Mouse (Mus musculus) stomach, postnatal 0 days (tissue): ENCODE measurements around the gene Fam126a. TPM values are rescaled to one million over a fixed set of nuclear protein-coding genes. Genes with fewer than 3 reads are reported as not detected.

ENCODE experiments used
- ATAC-seq: fragments of 200-750 bp; cut with Nextera tagmentation; 2 replicates; pipeline ENCODE4 v1.8.0; 2017; ENCODE audit not compliant: low FRiP score, low TSS enrichment
- DNase-seq: peaks from one replicate; pipeline ENCODE4 v3.0.0-alpha.2; 2016; ENCODE audit warnings: low spot score
- H3K27ac ChIP-seq: fragments of 300-500 bp; sonication (generic); replicated peaks from 2 replicates; pipeline ENCODE4 v1.5.1; 2014; ENCODE audit warnings: mild to moderate bottlenecking, control low read depth
- H3K27me3 ChIP-seq: fragments of 300-500 bp; sonication (generic); 2 replicates; pipeline ENCODE4 v1.6.1; 2014; ENCODE audit warnings: low read length; ENCODE audit not compliant: control insufficient read depth, insufficient read depth
- H3K36me3 ChIP-seq: fragments of 300-500 bp; sonication (generic); 2 replicates; pipeline ENCODE4 v1.6.1; 2014; ENCODE audit warnings: low read length, mixed read lengths; ENCODE audit not compliant: control insufficient read depth, insufficient read depth
- H3K4me1 ChIP-seq: fragments of 300-500 bp; sonication (generic); replicated peaks from 2 replicates; pipeline ENCODE4 v1.6.1; 2014; ENCODE audit warnings: antibody characterized with exemption; ENCODE audit not compliant: control insufficient read depth, insufficient read depth
- H3K4me2 ChIP-seq: fragments of 300-500 bp; sonication (generic); replicated peaks from 2 replicates; pipeline ENCODE4 v1.6.1; 2014; ENCODE audit warnings: low read depth, mild to moderate bottlenecking, control low read depth, moderate library complexity
- H3K4me3 ChIP-seq: fragments of 300-500 bp; sonication (generic); 2 replicates; pipeline ENCODE4 v1.5.1; 2014; ENCODE audit warnings: low read depth, low read length, control low read depth
- H3K9ac ChIP-seq: fragments of 300-500 bp; sonication (generic); 2 replicates; pipeline ENCODE4 v1.6.1; 2014; ENCODE audit warnings: mild to moderate bottlenecking, low read length, control low read depth, mixed read lengths
- H3K9me3 ChIP-seq: fragments of 300-500 bp; sonication (generic); 2 replicates; pipeline ENCODE4 v1.6.1; 2016; ENCODE audit warnings: low read length; ENCODE audit not compliant: control insufficient read depth
- CTCF ChIP-seq: IDR thresholded peaks from 2 replicates; pipeline ENCODE4 v1.5.1; 2016; ENCODE audit warnings: antibody characterized with exemption, low read depth, mild to moderate bottlenecking, moderate library complexity
- EP300 ChIP-seq: optimal IDR thresholded peaks from 2 replicates; pipeline ENCODE3; 2016; ENCODE audit warnings: antibody characterized with exemption
- WGBS: fragments of 180-500 bp; shearing (Covaris S2); extraction: QIAGEN DNeasy Blood & Tissue Kit; methylation state at CpG from one replicate; pipeline ENCODE4 v1.1.7; 2014; 5-methylcytosine and 5-hydroxymethylcytosine counted together
- polyA plus RNA-seq: library from polyadenylated mRNA; unstranded; fragments of >200 nt; fragmentation: Nextera tagmentation; extraction: Ambion mirVana; gene quantifications from 2 replicates; pipeline ENCODE4 v1.2.1, GENCODE M21; 2015

Gene Fam126a
- polyA plus RNA-seq, 1 experiment from 2014 or later: 4.9 TPM

DNA sequence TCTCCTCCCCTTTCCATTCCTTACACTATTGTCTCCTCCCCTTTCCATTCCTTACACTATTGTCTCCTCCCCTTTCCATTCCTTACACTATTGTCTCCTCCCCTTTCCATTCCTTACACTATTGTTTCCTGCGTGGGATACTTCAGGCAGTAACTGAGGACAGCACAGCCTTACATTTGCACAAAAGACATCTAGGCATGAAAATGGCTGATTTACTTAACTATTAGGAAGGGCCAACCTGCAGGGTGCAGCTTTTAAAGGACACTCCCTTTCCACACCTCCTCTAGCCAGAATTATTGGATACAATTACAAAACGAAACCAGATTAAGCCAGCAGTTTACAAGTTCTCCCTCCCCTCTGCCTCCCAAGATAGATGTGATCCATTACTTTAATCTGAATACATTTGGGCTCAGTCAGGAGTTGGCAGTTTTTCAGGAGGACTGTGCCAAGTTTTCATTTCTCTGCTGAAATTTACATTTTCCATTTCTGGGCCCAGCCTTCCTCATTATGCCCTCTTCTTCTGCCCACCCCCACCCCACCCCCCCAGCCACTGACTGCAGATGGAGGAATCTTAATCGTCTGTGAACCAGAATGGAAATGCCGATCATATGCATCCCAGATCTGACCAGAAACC is 15.6 kb upstream of the Fam126a start:
- 20% methylated on average over 4 of the region's 4 CpGs for WGBS
- Histone ChIP-seq H3K4me3 (no peak overlapping the region), H3K27me3 (no peaks in the 10 kb centered on the region), H3K9me3 (no peaks in the 10 kb centered on the region), H3K4me2 (peak overlapping the region; percentile 32), H3K4me1 (no peaks in the 10 kb centered on the region), H3K36me3 (no peaks in the 10 kb centered on the region), H3K9ac (no peak overlapping the region), H3K27ac (peak overlapping the region; percentile 50)
- TF ChIP-seq EP300: no peak
- no peak for TF ChIP-seq CTCF
- peak; percentile 61; the same call in 1 of the 2 replicates for ATAC-seq
- no peak for DNase-seq

DNA sequence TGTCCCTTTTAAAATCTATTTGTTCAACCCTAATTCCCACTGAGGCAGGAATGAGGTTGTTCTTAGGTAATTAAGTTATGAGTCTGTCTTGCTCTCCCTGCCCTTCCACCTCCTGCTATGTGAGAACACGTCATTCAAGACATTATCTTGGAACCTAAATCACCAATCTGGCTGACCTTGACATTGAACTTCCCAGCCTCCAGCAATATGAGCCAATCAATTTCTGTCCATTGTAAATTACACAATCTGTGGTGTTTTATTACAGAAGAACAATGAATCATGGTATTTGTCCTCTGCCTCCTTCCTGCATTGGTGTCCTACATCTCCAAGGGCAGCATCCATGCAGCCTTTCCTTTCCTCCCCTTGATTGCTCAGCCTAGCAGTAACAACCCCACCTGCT is 13.9 kb upstream of the Fam126a start:
- H3K4me1 ChIP-seq: no peaks in the 10 kb centered on the region
- H3K9ac ChIP-seq: no peak overlapping the region
- ATAC-seq (no peak), DNase-seq (no peak)
- no peak overlapping the region for H3K4me3 ChIP-seq
- H3K4me2 ChIP-seq: no peak overlapping the region
- no peaks in the 10 kb centered on the region for H3K36me3 ChIP-seq
- H3K27me3 ChIP-seq: no peaks in the 10 kb centered on the region
- TF ChIP-seq CTCF: no peak
- TF ChIP-seq EP300: no peak
- H3K9me3 ChIP-seq: no peaks in the 10 kb centered on the region
- WGBS: 33% methylated on average over 1 of the region's 1 CpGs
- no peak overlapping the region for H3K27ac ChIP-seq

DNA sequence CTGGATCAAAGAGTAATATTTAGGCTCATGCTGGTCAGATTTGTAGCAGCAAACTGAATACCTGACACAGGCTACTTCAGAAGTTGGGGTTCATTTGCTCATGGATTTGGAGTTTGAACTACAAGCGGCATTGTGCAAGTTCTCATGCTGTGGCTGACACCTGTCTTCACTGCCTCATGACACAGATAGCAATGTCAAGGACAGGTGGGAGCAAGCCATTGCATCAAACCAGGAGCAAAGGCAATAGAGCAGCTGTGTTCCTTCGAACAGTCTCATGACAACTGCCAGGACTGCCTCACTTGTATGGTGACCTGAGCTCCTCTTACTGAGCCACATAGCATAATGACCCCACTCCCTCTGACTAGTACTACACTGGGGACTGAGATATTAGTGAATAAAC is 12.9 kb upstream of the Fam126a start:
- Histone ChIP-seq H3K4me1 (no peaks in the 10 kb centered on the region), H3K4me3 (no peak overlapping the region), H3K36me3 (no peaks in the 10 kb centered on the region), H3K4me2 (no peak overlapping the region), H3K9me3 (no peaks in the 10 kb centered on the region), H3K27ac (no peak overlapping the region), H3K9ac (no peak overlapping the region), H3K27me3 (no peaks in the 10 kb centered on the region)
- TF ChIP-seq CTCF (no peak), EP300 (no peak)
- no peak for ATAC-seq
- 86% methylated on average over 2 of the region's 2 CpGs for WGBS
- DNase-seq: no peak

DNA sequence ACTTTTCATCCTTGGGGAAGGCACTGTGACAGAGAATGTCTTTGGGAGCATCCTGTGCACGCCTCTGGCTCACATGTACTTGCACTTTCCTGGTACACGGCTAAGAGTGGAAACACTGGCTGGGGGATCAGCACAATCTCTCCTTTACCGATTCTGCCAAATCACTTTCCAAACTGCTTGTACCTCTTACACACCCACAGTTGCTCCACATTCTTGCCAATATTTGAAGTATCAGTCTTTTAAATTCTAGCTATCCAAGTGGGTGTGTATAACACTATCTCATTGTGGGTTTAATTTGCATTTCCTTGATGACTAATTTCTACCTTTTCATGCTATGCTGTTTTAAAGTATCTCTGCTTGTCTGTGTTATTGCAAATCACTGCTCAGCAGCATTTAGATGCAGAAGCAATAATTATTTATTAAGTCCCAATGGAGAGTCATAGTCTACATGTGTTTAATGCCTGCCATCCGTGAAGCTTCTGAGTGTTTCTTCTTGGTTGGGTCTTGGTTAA is 10.9 kb upstream of the Fam126a start:
- ATAC-seq (no peak), DNase-seq (no peak)
- no peaks in the 10 kb centered on the region for H3K27me3 ChIP-seq
- no peaks in the 10 kb centered on the region for H3K9me3 ChIP-seq
- TF ChIP-seq EP300: no peak
- TF ChIP-seq CTCF: no peak
- H3K4me2 ChIP-seq: no peak overlapping the region
- no peak overlapping the region for H3K27ac ChIP-seq
- H3K4me1 ChIP-seq: no peaks in the 10 kb centered on the region
- no peak overlapping the region for H3K4me3 ChIP-seq
- no peaks in the 10 kb centered on the region for H3K36me3 ChIP-seq
- H3K9ac ChIP-seq: no peak overlapping the region
- 66% methylated on average over 4 of the region's 4 CpGs for WGBS

DNA sequence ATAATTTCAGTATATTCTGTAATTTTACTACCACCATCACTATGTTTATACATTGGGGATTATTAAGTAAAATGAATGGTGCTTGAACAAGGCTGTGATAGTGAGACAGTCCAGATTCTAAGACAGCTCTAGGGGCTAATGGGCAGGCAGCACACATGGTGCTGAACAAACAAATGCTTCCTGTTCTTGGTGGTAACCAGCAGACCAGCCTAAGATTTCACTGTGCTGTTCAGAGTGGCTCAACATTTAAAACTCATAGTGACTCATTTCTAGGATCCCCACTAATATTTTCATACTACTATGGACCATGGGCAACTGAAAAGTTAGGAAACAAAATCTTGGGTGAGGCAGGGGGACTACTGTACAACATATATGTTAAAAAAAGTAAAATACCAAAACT is 10.1 kb upstream of the Fam126a start:
- Histone ChIP-seq H3K9me3 (no peaks in the 10 kb centered on the region), H3K36me3 (no peaks in the 10 kb centered on the region), H3K4me2 (no peak overlapping the region), H3K27me3 (no peaks in the 10 kb centered on the region), H3K9ac (no peak overlapping the region), H3K4me3 (no peak overlapping the region), H3K27ac (no peak overlapping the region), H3K4me1 (no peaks in the 10 kb centered on the region)
- no peak for ATAC-seq
- no peak for TF ChIP-seq CTCF
- no peak for TF ChIP-seq EP300
- no peak for DNase-seq

DNA sequence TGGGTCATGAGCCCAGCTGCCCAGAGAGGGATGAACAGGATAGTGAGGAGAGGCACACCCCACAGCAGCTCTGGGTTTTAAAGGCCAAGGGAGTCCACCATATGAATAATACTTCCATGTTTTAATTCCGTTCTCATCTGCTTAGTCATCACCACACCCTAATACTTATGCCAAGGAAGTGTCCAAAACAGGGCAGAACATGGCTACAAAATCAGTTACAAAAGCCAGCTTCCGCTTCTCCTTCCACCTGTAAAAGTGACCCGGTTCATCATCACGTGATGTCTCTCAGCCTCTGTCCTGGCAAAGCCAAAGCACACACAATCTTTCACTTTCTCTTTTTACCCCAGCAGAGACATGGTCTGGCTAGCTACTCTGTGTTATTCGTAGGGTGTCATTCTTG is 8.9 kb upstream of the Fam126a start:
- Histone ChIP-seq H3K4me3 (no peak overlapping the region), H3K27me3 (no peaks in the 10 kb centered on the region), H3K9ac (no peak overlapping the region), H3K4me1 (no peaks in the 10 kb centered on the region), H3K36me3 (no peaks in the 10 kb centered on the region), H3K27ac (no peak overlapping the region), H3K4me2 (no peak overlapping the region), H3K9me3 (no peaks in the 10 kb centered on the region)
- DNase-seq: no peak
- peak; percentile 67; the same call in 1 of the 2 replicates for ATAC-seq
- TF ChIP-seq CTCF (no peak), EP300 (no peak)
- WGBS: 52% methylated on average over 5 of the region's 5 CpGs
